Mouse (Mus musculus): ENCODE data around the gene Oaz1. TPM values are rescaled to one million over a fixed set of nuclear protein-coding genes. Genes with fewer than 3 reads are reported as not detected.

Gene Oaz1
- polyA plus RNA-seq, 1 experiment from 2014 or later = 1,606 TPM

GRCm38 (mm10) chr10:80856908-80857307, 30.5 kb downstream of the Oaz1 start:
- H3K4me2 ChIP-seq (ENCODE audit: low read depth, low read length) = peak overlapping the region; percentile 99
- H3K9ac ChIP-seq (ENCODE audit: low read depth, low read length) = peak overlapping the region; percentile 40
- DNase-seq (ENCODE audit: low spot score) (no peak), ATAC-seq (ENCODE audit: low read depth) (no peak)
- 66% methylated on average over 5 of the region's 5 CpGs for WGBS
- H3K9me3 ChIP-seq (ENCODE audit: control insufficient read depth, low read length) = no peaks in the 10 kb centered on the region
- H3K36me3 ChIP-seq (ENCODE audit: control insufficient read depth, insufficient read depth, low read length) = peaks cover 17% of the 10 kb centered on the region
- H3K4me3 ChIP-seq (ENCODE audit: low read depth, low read length) = no peak overlapping the region
- H3K27ac ChIP-seq (replicated peaks; ENCODE audit: low read depth, low read length) = peak overlapping the region; percentile 61
- peaks cover 22% of the 10 kb centered on the region for H3K4me1 ChIP-seq (ENCODE audit: control insufficient read depth, insufficient read depth, low read length)
- no peaks in the 10 kb centered on the region for H3K27me3 ChIP-seq (replicated peaks; ENCODE audit: control insufficient read depth, insufficient read depth, low read length)

GRCm38 (mm10) chr10:80857386-80857785, 30.9 kb downstream of the Oaz1 start:
- peak overlapping the region; percentile 23; the same call in 1 of the 2 replicates for H3K4me2 ChIP-seq (ENCODE audit: low read depth, low read length)
- peak overlapping the region; percentile 61; the same call in 1 of the 2 replicates for H3K27ac ChIP-seq (replicated peaks; ENCODE audit: low read depth, low read length)
- no peak overlapping the region for H3K4me3 ChIP-seq (ENCODE audit: low read depth, low read length)
- peak overlapping the region; percentile 40 for H3K9ac ChIP-seq (ENCODE audit: low read depth, low read length)
- DNase-seq (ENCODE audit: low spot score) (peak; percentile 27), ATAC-seq (ENCODE audit: low read depth) (no peak; the same call in 1 of the 2 replicates)
- H3K27me3 ChIP-seq (replicated peaks; ENCODE audit: control insufficient read depth, insufficient read depth, low read length) = no peaks in the 10 kb centered on the region
- H3K4me1 ChIP-seq (ENCODE audit: control insufficient read depth, insufficient read depth, low read length) = peaks cover 22% of the 10 kb centered on the region
- WGBS = 40% methylated on average over 8 of the region's 8 CpGs
- H3K9me3 ChIP-seq (ENCODE audit: control insufficient read depth, low read length) = no peaks in the 10 kb centered on the region
- peaks cover 16% of the 10 kb centered on the region for H3K36me3 ChIP-seq (ENCODE audit: control insufficient read depth, insufficient read depth, low read length)

GRCm38 (mm10) chr10:80857848-80858247, 31.4 kb downstream of the Oaz1 start:
- Histone ChIP-seq H3K27me3 (replicated peaks; ENCODE audit: control insufficient read depth, insufficient read depth, low read length) (no peaks in the 10 kb centered on the region), H3K4me3 (ENCODE audit: low read depth, low read length) (no peak overlapping the region), H3K4me2 (ENCODE audit: low read depth, low read length) (0 out of 2 replicates have a peak overlapping the region, but pooled peaks have one; percentile 23), H3K9me3 (ENCODE audit: control insufficient read depth, low read length) (no peaks in the 10 kb centered on the region), H3K4me1 (ENCODE audit: control insufficient read depth, insufficient read depth, low read length) (peaks cover 22% of the 10 kb centered on the region), H3K27ac (replicated peaks; ENCODE audit: low read depth, low read length) (peak overlapping the region; percentile 58; the same call in 1 of the 2 replicates), H3K9ac (ENCODE audit: low read depth, low read length) (peak overlapping the region; percentile 40), H3K36me3 (ENCODE audit: control insufficient read depth, insufficient read depth, low read length) (peaks cover 18% of the 10 kb centered on the region)
- 73% methylated on average over 2 of the region's 3 CpGs for WGBS
- DNase-seq (ENCODE audit: low spot score) (no peak), ATAC-seq (ENCODE audit: low read depth) (no peak)

- 73% methylated on average over 7 of the region's 7 CpGs for WGBS
Observed at GRCm38 (mm10) chr10:80858350-80858935, 32.0 kb downstream of the Oaz1 start.

GRCm38 (mm10) chr10:80862305-80862704, 35.8 kb downstream of the Oaz1 start:
- DNase-seq (ENCODE audit: low spot score) (no peak), ATAC-seq (ENCODE audit: low read depth) (no peak)
- H3K4me2 ChIP-seq (ENCODE audit: low read depth, low read length) = no peak overlapping the region
- H3K9ac ChIP-seq (ENCODE audit: low read depth, low read length) = no peak overlapping the region
- H3K4me3 ChIP-seq (ENCODE audit: low read depth, low read length) = no peak overlapping the region
- H3K27ac ChIP-seq (replicated peaks; ENCODE audit: low read depth, low read length) = no peak overlapping the region
- 95% methylated on average over 5 of the region's 5 CpGs for WGBS
- H3K4me1 ChIP-seq (ENCODE audit: control insufficient read depth, insufficient read depth, low read length) = no peaks in the 10 kb centered on the region
- peaks cover 51% of the 10 kb centered on the region for H3K36me3 ChIP-seq (ENCODE audit: control insufficient read depth, insufficient read depth, low read length)
- no peaks in the 10 kb centered on the region for H3K9me3 ChIP-seq (ENCODE audit: control insufficient read depth, low read length)
- H3K27me3 ChIP-seq (replicated peaks; ENCODE audit: control insufficient read depth, insufficient read depth, low read length) = no peaks in the 10 kb centered on the region

More at GRCm38 (mm10) chr10:80858350-80858935, 32.0 kb downstream of the Oaz1 start:
- ATAC-seq (ENCODE audit: low read depth) (no peak), DNase-seq (ENCODE audit: low spot score) (no peak)
- peak overlapping the region; percentile 40; the same call in 1 of the 2 replicates for H3K9ac ChIP-seq (ENCODE audit: low read depth, low read length)
- no peak overlapping the region for H3K4me2 ChIP-seq (ENCODE audit: low read depth, low read length)
- H3K36me3 ChIP-seq (ENCODE audit: control insufficient read depth, insufficient read depth, low read length) = peaks cover 19% of the 10 kb centered on the region
- no peaks in the 10 kb centered on the region for H3K9me3 ChIP-seq (ENCODE audit: control insufficient read depth, low read length)
- peaks cover 22% of the 10 kb centered on the region for H3K4me1 ChIP-seq (ENCODE audit: control insufficient read depth, insufficient read depth, low read length)
- no peak overlapping the region for H3K4me3 ChIP-seq (ENCODE audit: low read depth, low read length)
- no peaks in the 10 kb centered on the region for H3K27me3 ChIP-seq (replicated peaks; ENCODE audit: control insufficient read depth, insufficient read depth, low read length)
- peak overlapping the region; percentile 58; the same call in 1 of the 2 replicates for H3K27ac ChIP-seq (replicated peaks; ENCODE audit: low read depth, low read length)

- Histone ChIP-seq H3K4me2 (ENCODE audit: low read depth, low read length) (no peak overlapping the region), H3K4me3 (ENCODE audit: low read depth, low read length) (no peak overlapping the region), H3K27ac (replicated peaks; ENCODE audit: low read depth, low read length) (no peak overlapping the region), H3K9me3 (ENCODE audit: control insufficient read depth, low read length) (no peaks in the 10 kb centered on the region), H3K36me3 (ENCODE audit: control insufficient read depth, insufficient read depth, low read length) (peaks cover 60% of the 10 kb centered on the region), H3K4me1 (ENCODE audit: control insufficient read depth, insufficient read depth, low read length) (no peaks in the 10 kb centered on the region), H3K27me3 (replicated peaks; ENCODE audit: control insufficient read depth, insufficient read depth, low read length) (no peaks in the 10 kb centered on the region), H3K9ac (ENCODE audit: low read depth, low read length) (no peak overlapping the region)
- DNase-seq (ENCODE audit: low spot score) = no peak
- no peak for ATAC-seq (ENCODE audit: low read depth)
- 84% methylated on average over 16 of the region's 16 CpGs for WGBS
Observed at GRCm38 (mm10) chr10:80864446-80864845, 38.0 kb downstream of the Oaz1 start.

GRCm38 (mm10) chr10:80870993-80871392, 44.5 kb downstream of the Oaz1 start:
- peaks cover 16% of the 10 kb centered on the region; the same call in 1 of the 2 replicates for H3K36me3 ChIP-seq (ENCODE audit: control insufficient read depth, insufficient read depth, low read length)
- no peak for ATAC-seq (ENCODE audit: low read depth)
- no peaks in the 10 kb centered on the region for H3K9me3 ChIP-seq (ENCODE audit: control insufficient read depth, low read length)
- no peaks in the 10 kb centered on the region for H3K27me3 ChIP-seq (replicated peaks; ENCODE audit: control insufficient read depth, insufficient read depth, low read length)
- DNase-seq (ENCODE audit: low spot score) = no peak
- H3K4me2 ChIP-seq (ENCODE audit: low read depth, low read length) = no peak overlapping the region
- 80% methylated on average over 1 of the region's 6 CpGs for WGBS
- H3K9ac ChIP-seq (ENCODE audit: low read depth, low read length) = no peak overlapping the region
- no peak overlapping the region for H3K27ac ChIP-seq (replicated peaks; ENCODE audit: low read depth, low read length)
- H3K4me3 ChIP-seq (ENCODE audit: low read depth, low read length) = no peak overlapping the region
- H3K4me1 ChIP-seq (ENCODE audit: control insufficient read depth, insufficient read depth, low read length) = no peaks in the 10 kb centered on the region

- H3K9ac ChIP-seq (ENCODE audit: low read depth, low read length) = no peak within 1 kb of the TSS
- 28% methylated on average over 9 of the region's 9 CpGs for WGBS
Observed at GRCm38 (mm10) chr10:80871581-80871980, 45.1 kb downstream of the Oaz1 start, which contains the start of gene Tmprss9. Tmprss9 (plus strand) TSS chr10:80871848.

GRCm38 (mm10) chr10:80874035-80874434, 47.6 kb downstream of the Oaz1 start:
- Histone ChIP-seq H3K36me3 (ENCODE audit: control insufficient read depth, insufficient read depth, low read length) (no peaks in the 10 kb centered on the region), H3K4me2 (ENCODE audit: low read depth, low read length) (no peak overlapping the region), H3K9me3 (ENCODE audit: control insufficient read depth, low read length) (no peaks in the 10 kb centered on the region), H3K27me3 (replicated peaks; ENCODE audit: control insufficient read depth, insufficient read depth, low read length) (no peaks in the 10 kb centered on the region), H3K9ac (ENCODE audit: low read depth, low read length) (no peak overlapping the region), H3K4me3 (ENCODE audit: low read depth, low read length) (no peak overlapping the region), H3K27ac (replicated peaks; ENCODE audit: low read depth, low read length) (no peak overlapping the region), H3K4me1 (ENCODE audit: control insufficient read depth, insufficient read depth, low read length) (no peaks in the 10 kb centered on the region)
- 66% methylated on average over 9 of the region's 9 CpGs for WGBS
- DNase-seq (ENCODE audit: low spot score) = no peak
- no peak for ATAC-seq (ENCODE audit: low read depth)

More at GRCm38 (mm10) chr10:80871581-80871980, 45.1 kb downstream of the Oaz1 start, which contains the start of gene Tmprss9:
- no peak within 1 kb of the TSS for H3K4me3 ChIP-seq (ENCODE audit: low read depth, low read length)
- H3K4me1 ChIP-seq (ENCODE audit: control insufficient read depth, insufficient read depth, low read length) = no peaks in the 10 kb centered on the region
- H3K36me3 ChIP-seq (ENCODE audit: control insufficient read depth, insufficient read depth, low read length) = peaks cover 12% of the 10 kb centered on the region; the same call in 1 of the 2 replicates
- H3K27ac ChIP-seq (replicated peaks; ENCODE audit: low read depth, low read length) = no peak within 1 kb of the TSS
- DNase-seq (ENCODE audit: low spot score) = no peak
- no peak for ATAC-seq (ENCODE audit: low read depth)
- H3K9me3 ChIP-seq (ENCODE audit: control insufficient read depth, low read length) = no peaks in the 10 kb centered on the region
- H3K4me2 ChIP-seq (ENCODE audit: low read depth, low read length) = no peak within 1 kb of the TSS
- H3K27me3 ChIP-seq (replicated peaks; ENCODE audit: control insufficient read depth, insufficient read depth, low read length) = no peaks in the 10 kb centered on the region
